Mouse (Mus musculus) ES-CJ7 (cell line): ENCODE data around the gene Qprt.
A peak's percentile ranks its signal among the peaks of the same experiment; 100 is the strongest.

ENCODE experiments used
- DNase-seq: peaks from one replicate; pipeline ENCODE4 v3.0.0; 2011; ENCODE audit warnings: low read depth, low spot score

Gene Qprt

DNA sequence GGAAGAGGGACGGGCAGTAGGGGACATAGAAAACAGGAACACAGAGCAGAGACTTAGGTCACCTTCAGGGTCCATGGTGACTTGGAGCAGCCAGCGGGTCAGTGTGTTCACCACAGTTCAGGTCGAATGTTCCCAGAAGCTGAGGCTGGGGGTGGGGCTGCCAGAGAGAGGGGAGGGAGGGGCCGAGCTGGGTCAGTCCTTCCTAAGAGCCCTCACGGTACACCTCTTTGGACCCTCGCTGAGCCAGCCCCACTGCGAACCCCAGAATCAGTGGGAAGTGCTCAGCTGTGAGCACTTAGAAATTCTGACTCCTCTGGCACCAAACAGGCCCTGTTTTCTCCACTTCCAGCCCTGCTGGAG, at the start of gene Qprt:
Gene Qprt (minus strand): TSS at position 316 of the 360 bp plus-strand sequence.
- DNase-seq = peak; percentile 52

DNA sequence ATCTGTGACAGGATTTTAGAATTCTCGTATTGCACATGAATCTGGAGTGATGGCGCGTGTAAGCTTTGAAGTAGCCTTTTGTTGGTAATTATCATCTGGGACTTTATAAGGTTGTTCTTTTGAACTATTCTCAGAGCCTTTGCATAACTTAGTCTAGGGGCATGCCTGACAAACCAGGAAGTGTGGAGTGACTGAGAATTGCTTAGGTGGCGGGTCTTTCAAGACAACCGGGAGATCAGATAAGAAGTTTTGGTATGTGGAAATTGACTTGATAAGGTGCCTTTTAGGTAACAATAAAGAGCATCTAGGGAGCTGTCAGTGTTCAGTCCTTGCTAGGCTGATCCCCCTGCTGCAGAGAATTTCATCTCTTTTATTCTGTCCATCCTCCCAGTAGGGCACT, 44.5 kb upstream of the Qprt start:
- no peak for DNase-seq

DNA sequence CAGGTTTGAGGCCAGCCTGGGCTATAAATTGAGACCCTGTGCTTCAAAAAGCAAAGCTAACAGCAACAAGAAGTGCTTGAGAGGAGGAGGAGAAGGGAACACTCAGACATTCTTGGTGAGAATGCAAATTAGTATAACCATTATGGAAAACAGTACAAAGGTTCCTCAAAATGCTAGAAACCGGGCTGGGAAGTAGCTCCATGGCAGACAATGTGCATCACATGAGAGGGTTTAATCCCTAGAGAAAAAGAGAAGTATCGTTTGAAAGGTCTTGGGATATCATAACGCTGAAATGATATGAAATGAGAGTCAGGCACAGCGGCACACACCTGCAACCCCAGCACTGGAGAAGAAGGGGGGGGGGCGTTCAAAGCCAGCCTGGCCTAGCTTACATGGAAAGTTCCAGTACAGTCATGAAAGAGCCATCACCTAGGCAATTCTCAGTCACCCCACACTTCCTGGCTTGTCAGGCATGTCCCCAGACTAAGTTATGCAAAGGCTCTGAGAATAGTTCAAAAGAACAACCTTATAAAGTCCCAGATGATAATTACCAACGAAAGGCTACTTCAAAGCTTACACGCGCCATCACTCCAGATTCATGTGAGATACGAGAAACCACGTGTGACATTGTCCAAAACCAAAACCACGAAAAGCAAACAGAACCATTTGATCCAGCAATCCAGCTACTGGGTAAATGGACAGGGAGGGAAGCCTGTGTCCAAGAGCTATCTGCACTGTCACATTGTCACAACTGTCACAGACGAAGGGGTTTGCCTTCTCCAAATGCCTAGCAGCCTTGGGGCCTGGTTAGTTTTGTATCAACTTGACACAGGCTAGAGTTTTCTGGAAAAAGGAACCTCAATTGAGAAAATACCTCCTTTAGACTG, 43.8 kb upstream of the Qprt start:
- DNase-seq = no peak

DNA sequence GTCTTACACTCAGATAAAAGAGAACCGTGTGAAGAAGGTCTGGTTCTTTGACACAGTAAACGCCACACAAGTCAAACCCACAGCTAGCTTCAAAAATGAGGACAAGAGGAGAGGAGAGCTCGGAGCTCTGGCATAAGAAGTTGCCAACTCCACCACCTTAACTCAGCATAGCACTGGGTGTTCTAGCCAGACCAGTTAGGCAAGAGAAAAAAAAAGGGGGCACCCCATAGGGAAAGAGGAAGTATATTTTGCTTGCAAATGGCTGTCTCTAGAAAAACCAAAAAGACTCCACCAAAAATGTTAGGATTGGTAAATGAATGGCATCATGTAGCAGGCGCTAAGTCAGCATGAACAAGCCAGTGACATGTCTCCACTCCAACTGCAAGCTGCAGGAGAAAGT, 42.0 kb upstream of the Qprt start:
- DNase-seq = no peak

DNA sequence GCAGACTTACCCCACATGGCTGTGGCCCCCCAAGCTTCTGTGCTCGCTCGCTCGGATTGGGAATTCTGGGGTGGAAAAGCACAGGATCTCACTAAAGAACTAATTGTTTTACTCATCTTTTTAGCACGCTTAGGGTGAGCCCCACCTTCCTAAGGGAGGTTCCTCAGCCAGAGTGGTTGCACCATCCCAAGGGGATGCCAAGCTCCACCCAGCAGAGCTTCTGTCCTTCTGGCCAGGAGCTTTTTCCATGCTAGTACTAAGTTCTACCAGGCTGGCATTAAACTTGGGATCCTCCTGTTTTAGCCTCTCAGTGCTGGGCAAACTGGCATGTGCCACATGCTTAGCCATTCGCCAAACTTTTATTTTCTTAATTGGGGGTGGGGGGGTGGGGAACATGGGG, 40.5 kb upstream of the Qprt start:
- no peak for DNase-seq

DNA sequence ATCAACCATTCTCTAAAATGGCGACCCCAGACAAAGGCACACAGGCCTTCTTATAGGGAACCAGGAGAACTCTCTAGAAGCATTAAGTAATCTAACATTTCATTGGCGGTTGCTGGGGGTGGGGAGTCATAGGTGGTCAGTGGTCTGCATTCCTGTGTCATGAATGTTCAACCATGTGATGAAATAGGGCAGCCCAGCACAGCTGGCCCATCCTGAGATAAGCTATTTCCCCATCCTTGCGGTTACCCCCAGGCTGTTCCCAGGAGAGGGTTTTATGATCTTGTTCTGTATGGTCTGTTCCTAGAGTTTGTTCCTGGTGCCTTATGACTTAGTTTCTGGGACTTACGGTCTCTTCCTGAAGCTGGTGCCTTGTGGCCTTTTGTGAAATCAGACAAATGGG, 35.5 kb upstream of the Qprt start:
- no peak for DNase-seq

DNA sequence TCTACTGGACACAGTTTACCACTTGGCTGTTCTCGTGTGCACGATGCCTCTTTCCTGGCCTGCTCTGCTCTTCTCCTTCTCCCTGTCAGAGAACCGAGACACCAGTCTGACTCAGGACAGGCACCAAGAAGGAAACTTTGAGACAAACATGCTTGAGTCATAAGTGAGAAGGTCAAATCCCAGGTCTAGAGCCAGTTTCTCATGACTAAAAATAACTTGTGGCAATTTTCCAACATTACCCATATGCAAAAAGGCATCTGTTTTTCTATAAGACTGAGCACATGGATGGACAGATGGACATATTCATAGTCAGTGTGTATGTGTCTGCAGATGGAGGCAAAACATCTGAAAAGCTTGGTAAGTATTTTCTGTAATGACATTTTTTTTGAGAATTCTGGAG, 31.5 kb upstream of the Qprt start:
- no peak for DNase-seq

DNA sequence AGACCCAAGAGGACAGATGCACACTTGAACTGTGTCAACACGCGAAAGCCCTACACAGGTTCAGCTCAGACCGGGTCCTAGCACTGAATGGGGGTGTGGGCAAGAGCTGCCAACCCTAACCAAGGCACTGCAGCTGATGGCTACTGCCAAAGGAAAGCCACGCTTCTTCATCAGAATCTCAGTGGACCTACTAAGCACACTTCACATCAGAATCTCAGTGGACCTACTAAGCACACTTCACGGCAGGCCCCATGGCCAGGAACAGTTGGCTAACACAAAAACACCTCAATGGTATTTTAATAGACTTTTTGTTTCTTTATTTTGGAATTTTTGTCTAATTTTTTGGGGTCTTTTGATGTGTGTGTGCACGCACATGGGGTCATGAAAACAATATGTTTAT, 30.4 kb upstream of the Qprt start:
- DNase-seq = no peak

DNA sequence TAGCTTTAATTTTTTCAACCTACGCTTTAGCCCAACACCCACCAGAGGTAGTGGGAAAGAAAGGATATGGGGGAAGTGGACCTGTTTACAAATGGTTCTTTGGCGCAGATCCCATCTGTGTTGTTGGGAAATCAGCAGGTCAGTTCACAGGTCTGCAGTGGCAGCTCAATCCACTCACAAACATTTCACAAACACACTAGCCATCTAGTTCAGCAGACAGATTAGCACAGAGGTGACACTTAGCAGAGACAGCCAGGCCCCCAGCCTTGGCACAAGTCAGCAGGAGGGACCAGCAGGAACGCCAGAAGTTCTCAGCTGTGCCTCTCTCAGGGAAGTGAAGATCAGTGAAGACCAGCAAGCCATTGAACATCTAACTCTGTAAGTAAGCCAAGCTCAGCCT, 25.9 kb upstream of the Qprt start:
- no peak for DNase-seq

DNA sequence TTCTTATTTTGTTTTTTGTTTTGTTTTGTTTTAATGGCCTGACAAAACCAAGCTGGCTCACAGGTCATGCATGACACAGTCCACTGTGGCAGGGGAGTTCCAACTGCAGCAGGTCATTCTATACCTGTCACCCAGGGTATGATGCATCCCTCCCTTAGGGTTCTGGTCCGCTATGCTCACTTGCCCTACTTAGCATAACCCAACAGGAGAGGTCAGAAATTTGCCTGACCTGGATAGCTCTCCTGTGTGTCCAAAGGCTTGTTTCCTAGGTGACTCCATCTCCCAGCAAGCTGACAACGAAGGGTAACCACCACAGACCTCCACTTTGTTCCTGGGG, 24.2 kb upstream of the Qprt start:
- DNase-seq = no peak

DNA sequence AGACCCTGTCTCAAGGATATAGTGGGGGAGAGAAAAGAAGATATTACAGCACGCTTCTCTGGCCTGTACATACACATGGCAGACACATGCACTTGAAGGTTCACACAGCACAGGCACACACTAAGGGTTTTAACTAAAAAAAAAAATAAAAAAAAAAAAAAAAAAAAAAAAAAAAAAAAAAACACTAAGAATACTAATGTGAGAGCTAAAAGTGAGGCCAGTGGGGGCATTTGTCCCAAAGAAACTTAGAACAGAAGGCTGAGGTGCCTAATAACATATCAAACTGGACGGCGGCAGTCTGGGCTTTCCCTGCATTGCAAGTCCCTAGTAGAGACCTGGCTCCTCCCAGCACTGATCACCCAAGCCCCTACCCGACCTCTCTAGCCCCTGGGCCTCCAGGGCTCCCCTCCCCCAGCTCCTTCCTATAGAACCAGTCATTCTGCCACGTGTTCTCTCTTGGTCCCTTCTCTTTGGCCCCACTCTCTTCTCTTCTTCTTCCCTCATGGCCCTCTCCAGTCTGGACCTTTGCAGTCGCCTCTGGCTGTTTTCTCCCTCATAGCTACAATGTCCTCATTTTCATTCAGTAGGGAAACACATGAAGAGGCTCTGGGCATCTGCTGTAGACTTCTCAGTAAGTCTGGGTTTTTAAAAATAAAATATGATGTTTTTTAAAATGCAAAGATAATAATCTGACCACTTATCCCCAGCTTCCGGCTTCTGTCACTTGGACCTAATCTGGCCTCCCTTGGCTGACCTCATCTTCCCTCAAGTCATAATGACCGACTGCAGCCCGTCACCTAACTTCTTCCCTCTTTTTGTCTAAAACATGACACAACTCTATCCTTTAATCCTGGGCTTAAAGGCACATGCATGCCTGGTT, 23.6 kb upstream of the Qprt start:
- DNase-seq = peak; percentile 71

DNA sequence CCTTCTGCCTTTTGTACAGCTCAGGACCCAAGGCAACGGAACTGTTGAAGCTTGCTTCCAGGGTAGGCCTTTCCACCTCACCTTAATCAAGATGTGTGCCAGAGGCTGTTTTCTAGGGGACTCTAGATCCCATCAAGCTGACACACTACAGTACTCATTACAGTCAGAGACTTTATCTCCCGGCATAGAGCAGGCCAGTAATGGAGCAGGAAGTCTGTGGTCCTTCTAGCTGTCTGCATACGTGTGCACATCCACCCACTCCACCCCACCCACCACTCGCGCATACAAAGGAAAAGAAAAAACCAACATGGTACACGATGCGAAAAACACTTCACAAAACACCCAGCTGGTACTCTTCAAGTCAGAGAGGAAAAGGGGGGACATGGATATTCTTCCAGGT, 22.4 kb upstream of the Qprt start:
- DNase-seq = no peak

DNA sequence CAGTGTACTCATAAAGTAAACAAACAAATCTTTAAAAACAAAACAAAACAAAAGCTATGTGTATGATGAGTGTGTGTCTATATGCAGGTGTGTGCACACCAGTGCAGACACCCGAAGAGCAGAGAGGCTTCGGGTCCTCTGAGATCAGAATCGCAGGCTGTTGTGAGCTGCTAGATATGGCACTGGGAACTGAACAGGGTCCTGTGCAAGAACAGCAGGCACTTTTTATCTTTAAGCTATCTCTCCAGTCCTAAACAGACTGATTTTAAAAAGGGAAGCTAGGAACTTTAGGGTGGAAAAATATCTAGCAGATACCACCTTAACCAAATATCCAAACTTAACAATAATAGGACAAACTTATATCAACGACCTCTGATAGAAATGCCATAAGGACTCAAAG, 20.6 kb upstream of the Qprt start:
- DNase-seq = no peak

DNA sequence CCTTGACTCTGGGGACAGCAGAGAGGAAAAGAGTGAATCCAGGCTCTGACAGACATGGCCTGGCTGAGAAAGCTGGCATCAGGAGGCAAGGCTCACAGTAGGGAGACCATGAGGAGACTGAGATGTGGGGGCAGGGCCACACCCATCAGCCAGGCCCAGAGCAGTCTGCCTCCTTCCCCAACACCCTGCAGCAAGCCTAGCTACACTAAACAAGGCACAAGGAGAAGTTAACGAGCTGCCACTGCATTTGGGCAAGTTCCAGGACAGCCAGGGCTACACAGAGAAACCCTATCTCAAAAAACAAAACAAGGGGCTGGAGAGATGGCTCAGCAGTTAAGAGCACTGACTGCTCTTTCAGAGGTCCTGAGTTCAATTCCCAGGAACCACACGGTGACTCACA, 20.2 kb upstream of the Qprt start:
- no peak for DNase-seq

DNA sequence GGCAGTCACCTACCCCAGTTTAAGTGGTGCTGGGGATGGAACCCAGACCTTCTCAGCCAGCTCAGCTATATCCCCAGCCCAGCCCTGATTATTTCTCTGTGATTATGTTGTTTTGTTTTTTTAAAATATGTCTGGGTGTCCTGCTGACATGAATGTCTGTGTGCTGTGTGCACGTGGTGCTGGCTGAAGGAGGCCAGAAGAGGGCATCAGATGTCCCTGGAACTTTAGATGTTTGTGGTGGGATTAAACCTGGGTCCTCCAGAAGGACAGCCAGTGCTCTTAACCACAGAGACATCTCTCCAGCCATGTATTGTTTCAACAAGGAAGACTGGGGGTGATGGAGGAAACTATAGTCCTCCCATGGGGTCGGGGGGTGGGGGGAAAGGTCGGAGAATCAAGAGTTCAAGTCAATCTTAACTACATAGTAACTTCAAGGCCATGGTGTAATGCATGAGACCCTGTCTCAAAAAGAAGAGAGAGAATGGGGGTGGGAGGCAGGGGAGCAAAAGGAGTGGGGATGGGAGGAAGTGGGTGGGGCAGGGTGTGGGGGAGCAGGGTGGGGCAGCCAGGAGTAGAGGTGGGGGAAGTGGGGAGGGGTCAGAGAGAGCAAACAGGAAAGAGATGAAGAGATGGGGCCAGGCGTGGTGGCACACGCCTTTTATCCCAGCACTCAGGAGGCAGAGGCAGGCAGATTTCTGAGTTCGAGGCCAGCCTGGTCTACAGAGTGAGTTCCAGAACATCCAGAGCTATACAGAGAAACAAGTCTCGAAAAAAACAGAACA, 18.8 kb upstream of the Qprt start:
- peak; percentile 77 for DNase-seq

DNA sequence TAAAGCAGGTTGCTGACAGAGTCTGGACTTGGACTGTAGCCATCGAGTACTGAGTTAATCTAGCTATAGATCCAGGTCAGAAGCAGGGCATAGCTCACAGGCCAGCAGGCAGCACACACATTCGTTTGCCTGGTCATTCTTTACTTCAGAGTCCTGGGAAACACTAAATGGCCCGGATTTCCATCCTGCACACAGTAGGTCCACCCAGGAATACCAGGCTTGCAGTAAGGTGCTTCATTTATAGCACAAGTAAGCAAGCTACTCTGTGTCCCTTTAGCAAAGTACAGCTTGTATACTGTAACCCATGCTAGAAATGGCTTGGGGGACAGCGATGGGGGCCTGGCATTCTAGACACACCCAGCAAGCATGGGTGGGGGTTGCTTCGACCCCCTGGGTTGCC, 17.5 kb upstream of the Qprt start:
- DNase-seq = no peak

DNA sequence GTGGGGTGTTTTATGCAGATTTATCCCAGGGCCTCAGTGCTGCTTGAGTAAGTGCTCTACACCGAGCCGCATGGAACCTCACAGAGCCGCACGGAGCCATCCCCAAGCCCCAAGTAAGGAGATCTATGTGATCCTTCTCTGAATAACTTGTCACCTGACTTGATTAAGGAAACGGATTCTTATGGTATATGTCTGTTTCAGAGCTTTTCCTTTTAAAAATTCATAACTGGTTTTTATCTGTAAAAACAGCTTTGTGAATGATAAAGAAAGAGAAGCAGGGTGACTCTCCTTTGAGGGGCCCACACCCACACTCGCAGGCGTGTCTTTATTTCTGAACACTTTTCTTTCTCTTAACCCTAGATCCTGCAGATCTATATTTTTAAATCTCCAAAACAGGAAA, 17.1 kb upstream of the Qprt start:
- DNase-seq = no peak

DNA sequence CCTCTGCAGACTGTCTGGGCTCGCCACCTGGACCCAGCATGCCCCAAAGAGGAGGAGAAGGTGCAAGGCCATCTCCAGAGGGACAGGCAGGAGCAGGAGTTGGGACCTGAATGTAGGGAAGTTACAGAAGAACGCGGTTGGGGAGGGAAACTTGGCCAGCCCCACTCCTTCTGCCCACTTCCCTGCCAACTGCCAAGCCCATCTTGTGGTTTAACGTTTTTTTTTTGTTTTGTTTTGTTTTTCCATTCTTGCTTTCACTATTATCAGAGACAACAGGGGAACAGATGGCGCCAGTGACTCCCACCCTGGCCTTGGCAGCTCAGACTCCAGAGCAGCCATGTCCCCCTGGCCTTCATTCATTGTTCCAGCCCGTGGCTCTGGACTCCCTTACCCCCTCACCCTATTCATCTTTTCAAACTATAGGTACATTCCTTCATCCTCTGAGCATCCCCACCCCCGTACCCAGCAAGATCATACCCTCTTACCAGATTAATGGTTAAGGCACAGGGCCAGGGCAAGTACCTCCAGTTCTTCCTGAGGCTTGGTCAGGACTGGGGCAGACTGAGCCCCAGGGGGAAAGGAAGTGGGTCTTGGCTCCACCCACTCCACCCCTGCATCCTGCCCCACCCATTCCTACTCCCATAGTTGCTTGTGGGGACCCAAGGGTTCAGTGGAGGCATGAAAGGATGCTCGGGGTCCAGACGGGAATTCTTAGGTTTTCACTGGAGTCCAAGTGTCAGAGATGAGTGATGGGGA, 15.4 kb upstream of the Qprt start, which contains the start of gene Spn:
Gene Spn (minus strand): TSS at position 562 of the 756 bp plus-strand sequence.
- no peak for DNase-seq

DNA sequence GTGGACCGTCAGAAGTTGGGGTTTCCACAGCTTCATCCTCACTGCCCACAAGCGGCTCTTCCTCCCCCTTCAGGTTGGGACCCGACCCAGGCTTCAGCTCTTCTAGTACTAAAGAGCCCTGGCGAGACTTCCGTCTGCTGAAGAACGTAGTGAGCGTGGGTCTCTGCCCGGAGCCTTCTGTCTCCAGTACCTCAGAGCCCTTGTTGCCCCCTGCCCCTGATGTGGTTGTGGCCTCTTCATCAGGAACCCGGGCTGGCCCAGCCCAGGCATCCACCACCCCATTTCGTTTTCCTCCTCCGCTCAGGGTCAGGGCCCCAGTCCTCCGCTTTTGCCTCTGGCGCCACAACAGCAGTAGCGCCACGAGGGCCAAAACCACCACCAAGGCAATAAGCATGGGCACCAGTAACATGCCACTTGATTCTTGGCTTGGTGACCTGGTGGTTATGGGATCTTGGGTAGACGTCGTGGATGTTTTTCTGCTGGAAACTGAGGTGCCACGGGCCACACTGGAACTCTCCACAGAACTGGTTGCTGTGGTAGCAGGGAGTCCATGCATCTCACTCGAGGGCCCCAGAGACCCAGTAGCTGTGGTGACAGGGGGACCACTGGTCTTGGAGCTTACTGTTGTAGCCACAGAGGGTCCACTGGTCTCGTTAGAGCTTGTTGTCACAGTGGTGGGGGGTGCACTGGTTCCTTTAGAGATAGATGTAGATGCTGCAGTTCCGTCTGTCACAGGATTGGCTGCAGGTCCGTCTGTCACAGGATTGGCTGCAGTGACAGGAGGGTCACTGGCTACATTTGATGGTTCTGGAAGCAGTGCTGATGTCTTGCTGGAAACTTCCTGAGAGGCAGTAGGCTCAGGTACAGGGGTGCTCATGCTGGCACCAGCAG, 14.4 kb upstream of the Qprt start:
- DNase-seq = no peak

DNA sequence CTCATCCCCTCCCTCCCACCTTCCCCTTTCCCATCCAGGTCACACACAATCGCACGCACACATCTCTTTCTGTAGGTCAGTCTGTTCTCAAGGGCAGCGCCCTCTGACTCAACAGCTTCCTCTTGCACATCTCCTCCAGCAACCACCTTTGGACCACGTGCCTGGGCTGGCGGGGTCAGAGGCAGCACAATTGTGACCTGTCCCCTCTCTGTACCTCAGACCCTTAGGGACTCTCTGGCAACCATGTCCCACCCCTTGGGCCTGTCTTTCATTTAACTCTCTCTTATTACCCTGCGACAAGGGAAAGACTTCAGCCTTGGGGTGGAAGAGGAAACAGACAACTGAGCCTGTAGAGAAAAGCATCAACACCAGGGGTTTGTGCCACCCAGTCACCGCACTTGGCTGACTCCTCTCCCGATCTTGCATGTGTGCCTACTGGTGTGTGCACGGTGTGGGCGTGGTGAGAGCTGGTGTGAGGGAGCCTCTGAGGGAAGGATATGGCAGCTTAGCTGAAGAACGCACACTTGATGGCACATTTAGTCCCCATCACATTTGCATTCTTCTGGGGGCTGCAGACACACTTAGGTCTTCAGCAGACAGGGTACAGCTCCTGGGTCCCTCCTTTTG, 12.9 kb upstream of the Qprt start:
- no peak for DNase-seq
